Mouse (Mus musculus) lung, postnatal 0 days (tissue): ENCODE data around the gene Med29. TPM values are rescaled to one million over a fixed set of nuclear protein-coding genes. Genes with fewer than 3 reads are reported as not detected.

ENCODE experiments used
- ATAC-seq: fragments of 200-750 bp; cut with Nextera tagmentation; 2 replicates; pipeline ENCODE4 v1.8.0; 2017; ENCODE audit warnings: moderate library complexity
- DNase-seq: peaks from one replicate; pipeline ENCODE4 v3.0.0-alpha.2; 2016; ENCODE audit warnings: low spot score
- H3K27ac ChIP-seq: fragments of 300-500 bp; sonication (generic); 2 replicates; pipeline ENCODE4 v1.5.1; 2014; ENCODE audit warnings: antibody characterized with exemption, mild to moderate bottlenecking, low read length, mixed read lengths
- H3K27me3 ChIP-seq: fragments of 300-500 bp; sonication (generic); replicated peaks from 2 replicates; pipeline ENCODE4 v1.6.1; 2014; ENCODE audit warnings: low read length, mixed read lengths; ENCODE audit not compliant: insufficient read depth
- H3K36me3 ChIP-seq: fragments of 300-500 bp; sonication (generic); 2 replicates; pipeline ENCODE4 v1.6.1; 2014; ENCODE audit warnings: low read length, mixed read lengths; ENCODE audit not compliant: insufficient read depth
- H3K4me1 ChIP-seq: fragments of 300-500 bp; sonication (generic); 2 replicates; pipeline ENCODE4 v1.6.1; 2014; ENCODE audit warnings: antibody characterized with exemption, low read depth, low read length, mixed read lengths; ENCODE audit not compliant: insufficient read depth
- H3K4me2 ChIP-seq: fragments of 300-500 bp; sonication (generic); replicated peaks from 2 replicates; pipeline ENCODE4 v1.6.1; 2014; ENCODE audit warnings: low read depth, mild to moderate bottlenecking, low read length, moderate library complexity, mixed read lengths
- H3K4me3 ChIP-seq: fragments of 300-500 bp; sonication (generic); 2 replicates; pipeline ENCODE4 v1.5.1; 2014; ENCODE audit warnings: low read depth, low read length
- H3K9ac ChIP-seq: fragments of 300-500 bp; sonication (generic); replicated peaks from 2 replicates; pipeline ENCODE4 v1.6.1; 2014; ENCODE audit warnings: low read depth, mild to moderate bottlenecking
- H3K9me3 ChIP-seq: fragments of 300-500 bp; sonication (generic); 2 replicates; pipeline ENCODE4 v1.6.1; 2016; ENCODE audit warnings: low read length, mixed read lengths
- CTCF ChIP-seq: IDR thresholded peaks from 2 replicates; pipeline ENCODE4 v1.5.1; 2016; ENCODE audit warnings: antibody characterized with exemption, mild to moderate bottlenecking
- EP300 ChIP-seq: IDR thresholded peaks from 2 replicates; pipeline ENCODE4 v1.6.1; 2016; ENCODE audit warnings: antibody characterized with exemption, mild to moderate bottlenecking, control low read depth
- WGBS: fragments of 180-500 bp; shearing (Covaris S2); extraction: QIAGEN DNeasy Blood & Tissue Kit; methylation state at CpG from one replicate; pipeline ENCODE4 v1.1.7; 2014; 5-methylcytosine and 5-hydroxymethylcytosine counted together
- polyA plus RNA-seq: library from polyadenylated mRNA; unstranded; fragments of >200 nt; fragmentation: Nextera tagmentation; extraction: Ambion mirVana; gene quantifications from 2 replicates; pipeline ENCODE4 v1.2.1, GENCODE M21; 2015

Med29 gene
- polyA plus RNA-seq, 1 experiment from 2014 or later, result 30.2 TPM

DNA sequence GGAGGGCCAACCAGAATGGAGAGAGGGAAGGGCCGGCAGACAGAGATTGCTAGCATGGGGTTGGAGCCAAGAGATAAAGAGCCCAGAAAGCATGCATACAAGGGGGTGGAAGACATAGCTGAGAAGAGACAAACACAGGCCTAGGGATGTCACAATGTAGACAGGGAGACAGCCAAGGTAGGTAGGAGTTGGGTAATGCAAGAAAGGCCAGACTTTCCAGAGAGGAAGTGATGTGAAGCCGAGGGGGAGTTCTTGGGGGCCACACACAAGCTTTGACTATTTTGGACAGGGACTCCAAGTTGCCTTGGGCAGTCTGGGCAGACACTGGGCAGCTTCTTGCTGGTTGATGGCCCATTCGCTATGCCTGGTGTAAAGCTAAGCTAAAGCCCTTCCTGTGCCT lies 9.4 kb upstream of the Med29 start:
- no peak for ATAC-seq
- TF ChIP-seq EP300 (no peak), CTCF (no peak)
- Histone ChIP-seq H3K4me1 (no peaks in the 10 kb centered on the region), H3K27me3 (no peaks in the 10 kb centered on the region), H3K36me3 (peaks cover 55% of the 10 kb centered on the region), H3K4me3 (no peak overlapping the region), H3K4me2 (no peak overlapping the region), H3K9me3 (no peaks in the 10 kb centered on the region), H3K9ac (no peak overlapping the region), H3K27ac (no peak overlapping the region)
- no peak for DNase-seq
- WGBS, result 68% methylated on average over 3 of the region's 3 CpGs

DNA sequence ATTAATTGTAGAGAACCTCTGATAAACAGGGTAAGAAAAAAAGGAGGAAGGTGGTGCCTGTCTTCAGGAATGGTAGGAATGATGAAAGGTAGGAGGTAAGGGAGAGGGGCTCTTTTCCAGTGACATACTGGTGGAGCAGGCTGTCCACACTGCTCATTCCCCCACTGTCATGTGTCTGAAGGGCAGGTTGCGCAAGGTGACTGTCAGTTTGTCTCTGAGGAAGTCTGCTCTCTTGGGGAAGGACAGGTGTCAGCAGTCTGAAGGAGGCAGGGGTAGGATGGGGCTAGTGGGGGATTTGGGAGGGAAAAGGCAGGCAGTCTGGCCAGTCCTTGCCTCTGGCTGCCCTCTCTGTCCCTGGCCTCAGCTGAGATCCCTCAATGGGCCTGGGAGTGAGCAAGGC lies 8.5 kb upstream of the Med29 start:
- DNase-seq (peak; percentile 23), ATAC-seq (no peak)
- 100% methylated on average over 1 of the region's 1 CpGs for WGBS
- Histone ChIP-seq H3K9ac (no peak overlapping the region), H3K27ac (no peak overlapping the region), H3K4me3 (no peak overlapping the region), H3K36me3 (peaks cover 53% of the 10 kb centered on the region), H3K9me3 (no peaks in the 10 kb centered on the region), H3K4me2 (no peak overlapping the region), H3K4me1 (no peaks in the 10 kb centered on the region), H3K27me3 (no peaks in the 10 kb centered on the region)
- TF ChIP-seq CTCF (no peak), EP300 (no peak)

DNA sequence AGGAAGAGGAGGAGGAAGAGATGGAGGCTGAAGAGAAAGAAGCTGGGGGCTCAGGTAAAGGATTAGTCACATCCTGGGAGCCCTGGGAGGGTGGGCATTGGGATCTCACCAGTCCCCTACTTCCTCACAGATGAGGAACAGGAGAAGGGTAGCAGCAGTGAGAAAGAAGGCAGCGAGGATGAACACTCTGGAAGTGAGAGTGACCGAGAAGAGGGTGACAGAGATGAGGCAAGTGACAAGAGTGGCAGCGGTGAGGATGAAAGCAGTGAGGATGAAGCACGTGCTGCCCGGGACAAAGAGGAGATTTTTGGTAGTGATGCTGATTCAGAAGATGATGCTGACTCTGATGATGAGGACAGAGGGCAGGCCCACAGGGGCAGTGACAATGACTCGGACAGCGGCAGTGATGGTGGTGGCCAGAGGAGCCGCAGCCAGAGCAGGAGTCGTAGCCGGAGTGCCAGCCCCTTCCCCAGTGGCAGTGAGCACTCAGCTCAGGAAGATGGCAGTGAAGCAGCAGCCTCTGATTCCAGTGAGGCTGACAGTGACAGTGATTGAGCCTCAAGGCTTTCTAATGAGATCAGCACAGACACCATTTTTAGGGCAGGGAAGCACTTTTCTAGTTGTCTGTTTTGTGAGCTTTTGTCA lies 6.3 kb upstream of the Med29 start:
- no peaks in the 10 kb centered on the region for H3K9me3 ChIP-seq
- no peak overlapping the region for H3K4me2 ChIP-seq
- no peak overlapping the region for H3K9ac ChIP-seq
- no peaks in the 10 kb centered on the region for H3K4me1 ChIP-seq
- no peak for ATAC-seq
- H3K27me3 ChIP-seq, result no peaks in the 10 kb centered on the region
- H3K27ac ChIP-seq, result no peak overlapping the region
- no peak for TF ChIP-seq CTCF
- no peak for TF ChIP-seq EP300
- no peak for DNase-seq
- WGBS, result 83% methylated on average over 10 of the region's 10 CpGs
- peaks cover 44% of the 10 kb centered on the region for H3K36me3 ChIP-seq
- no peak overlapping the region for H3K4me3 ChIP-seq

GRCm38 (mm10) chr7:28398000-28398399 lies 5.5 kb upstream of the Med29 start:
- peaks cover 5% of the 10 kb centered on the region; the same call in 1 of the 2 replicates for H3K4me1 ChIP-seq
- peaks cover 36% of the 10 kb centered on the region for H3K36me3 ChIP-seq
- peak; percentile 58 for TF ChIP-seq CTCF
- no peak for TF ChIP-seq EP300
- H3K27me3 ChIP-seq, result no peaks in the 10 kb centered on the region
- no peak overlapping the region for H3K4me2 ChIP-seq
- ATAC-seq (no peak), DNase-seq (peak; percentile 59)
- H3K9ac ChIP-seq, result no peak overlapping the region
- 55% methylated on average over 3 of the region's 3 CpGs for WGBS
- no peak overlapping the region for H3K27ac ChIP-seq
- no peaks in the 10 kb centered on the region for H3K9me3 ChIP-seq
- H3K4me3 ChIP-seq, result no peak overlapping the region

DNA sequence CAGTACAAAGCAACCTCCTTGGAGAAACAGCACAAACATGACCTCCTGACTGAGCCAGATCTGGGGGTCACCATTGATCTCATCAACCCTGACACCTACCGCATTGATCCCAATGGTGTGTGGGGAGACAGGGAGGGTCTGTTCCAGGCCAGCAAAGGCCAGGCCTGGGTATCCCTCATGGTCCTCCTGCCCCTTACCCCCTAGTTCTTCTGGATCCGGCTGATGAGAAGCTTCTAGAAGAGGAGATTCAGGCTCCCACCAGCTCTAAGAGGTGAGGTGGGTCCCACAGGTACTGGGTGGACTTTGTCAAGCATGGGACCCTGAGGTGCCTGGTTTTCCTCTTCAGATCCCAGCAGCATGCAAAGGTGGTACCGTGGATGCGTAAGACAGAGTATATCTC lies 2.9 kb upstream of the Med29 start:
- 95% methylated on average over 4 of the region's 4 CpGs for WGBS
- no peak overlapping the region for H3K27ac ChIP-seq
- H3K9ac ChIP-seq, result no peak overlapping the region
- no peak for TF ChIP-seq CTCF
- no peak for TF ChIP-seq EP300
- H3K4me3 ChIP-seq, result no peak overlapping the region
- peaks cover 38% of the 10 kb centered on the region for H3K36me3 ChIP-seq
- no peaks in the 10 kb centered on the region for H3K9me3 ChIP-seq
- no peaks in the 10 kb centered on the region for H3K27me3 ChIP-seq
- no peak for DNase-seq
- ATAC-seq, result no peak
- peaks cover 5% of the 10 kb centered on the region; the same call in 1 of the 2 replicates for H3K4me1 ChIP-seq
- H3K4me2 ChIP-seq, result no peak overlapping the region

GRCm38 (mm10) chr7:28393272-28393951 lies 904 bp upstream of the Med29 start:
- Histone ChIP-seq H3K9me3 (no peaks in the 10 kb centered on the region), H3K36me3 (peaks cover 34% of the 10 kb centered on the region), H3K27ac (peak overlapping the region; percentile 68), H3K4me1 (peaks cover 5% of the 10 kb centered on the region; the same call in 1 of the 2 replicates), H3K27me3 (no peaks in the 10 kb centered on the region), H3K9ac (peak overlapping the region; percentile 72), H3K4me3 (peak overlapping the region; percentile 79), H3K4me2 (peak overlapping the region; percentile 90)
- DNase-seq, result no peak
- ATAC-seq, result no peak
- TF ChIP-seq EP300 (no peak), CTCF (no peak)
- 5% methylated on average over 22 of the region's 22 CpGs for WGBS
